ENCODE assay signal across 7 mouse cellular contexts in the genomic region with DNA sequence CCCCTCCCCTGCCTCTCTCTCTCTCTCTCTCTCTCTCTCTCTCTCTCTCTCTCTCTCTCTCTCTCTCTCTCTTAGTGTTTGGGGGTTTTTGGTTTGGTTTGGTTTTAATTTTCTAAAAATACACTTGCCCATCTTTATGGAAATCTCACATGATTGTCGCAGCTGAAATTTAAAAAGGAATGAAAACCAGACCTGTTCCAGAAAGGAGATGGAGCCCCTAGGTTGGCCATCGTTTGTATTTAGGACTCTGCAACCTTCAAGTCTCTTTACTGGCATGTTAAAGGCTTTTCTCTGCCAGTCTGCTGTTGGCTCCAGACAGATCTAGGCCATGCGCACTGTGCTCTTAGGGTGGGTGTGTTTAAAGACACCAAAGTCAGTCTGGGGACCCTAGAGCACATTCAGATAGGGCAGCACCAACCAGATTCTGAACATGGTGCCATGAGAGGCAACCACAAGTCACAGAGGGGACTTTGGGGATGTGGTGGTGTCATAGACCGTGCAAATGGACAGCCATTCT.
DNase-seq lines count a peak whose midpoint lies in the region; ATAC-seq and TF ChIP-seq lines count a peak whose summit lies in the region.

No protein-coding gene starts in this region.

- H3K4me3 ChIP-seq in lung, postnatal 0 days (ENCODE audit: low read depth, low read length) = no peak overlapping the region
- peak overlapping the region; percentile 42 for H3K4me3 ChIP-seq in embryonic facial prominence, embryonic 14.5 days (ENCODE audit: low read depth, low read length)
- peak overlapping the region; percentile 53 for H3K4me3 ChIP-seq in limb, embryonic 10.5 days

- no peak overlapping the region for H3K9ac ChIP-seq in lung, postnatal 0 days (replicated peaks; ENCODE audit: low read depth)
- H3K9ac ChIP-seq in embryonic facial prominence, embryonic 14.5 days (ENCODE audit: low read depth, low read length) = no peak overlapping the region

- H3K36me3 ChIP-seq in lung, postnatal 0 days (ENCODE audit: insufficient read depth, low read length) = no peaks in the 10 kb centered on the region
- no peaks in the 10 kb centered on the region for H3K36me3 ChIP-seq in embryonic facial prominence, embryonic 14.5 days (ENCODE audit: control insufficient read depth, insufficient read depth, low read length)
- no peaks in the 10 kb centered on the region for H3K36me3 ChIP-seq in limb, embryonic 10.5 days

- TF ChIP-seq EP300 in lung, postnatal 0 days (IDR thresholded peaks at IDR 0.05) = no peak

- H3K27me3 ChIP-seq in lung, postnatal 0 days (replicated peaks; ENCODE audit: insufficient read depth, low read length) = peaks cover under 1% of the 10 kb centered on the region; the same call in 1 of the 2 replicates
- H3K27me3 ChIP-seq in embryonic facial prominence, embryonic 14.5 days (replicated peaks; ENCODE audit: control insufficient read depth, insufficient read depth, low read length) = no peaks in the 10 kb centered on the region
- H3K27me3 ChIP-seq in limb, embryonic 10.5 days (ENCODE audit: low read depth, poor library complexity, severe bottlenecking) = no peaks in the 10 kb centered on the region

- no peak for ATAC-seq in lung, postnatal 0 days
- no peak for ATAC-seq in embryonic facial prominence, embryonic 14.5 days (ENCODE audit: low read depth)

- WGBS in lung, postnatal 0 days = 49% methylated on average over 4 of the region's 4 CpGs
- WGBS in embryonic facial prominence, embryonic 14.5 days = 46% methylated on average over 4 of the region's 4 CpGs
- 64% methylated on average over 4 of the region's 4 CpGs for WGBS in limb, embryonic 10.5 days

- no peaks in the 10 kb centered on the region for H3K9me3 ChIP-seq in lung, postnatal 0 days (ENCODE audit: low read length)
- H3K9me3 ChIP-seq in embryonic facial prominence, embryonic 14.5 days (ENCODE audit: control insufficient read depth, low read length) = no peaks in the 10 kb centered on the region
- H3K9me3 ChIP-seq in limb, embryonic 10.5 days (replicated peaks) = no peaks in the 10 kb centered on the region

- no peak for DNase-seq in lung, postnatal 0 days (ENCODE audit: low spot score)
- DNase-seq in lung, postnatal 14 days = no peak
- DNase-seq in embryonic facial prominence, embryonic 14.5 days (ENCODE audit: low spot score) = no peak
- no peak for DNase-seq in limb, embryonic 10.5 days (ENCODE audit: low spot score)
- DNase-seq in left cerebral cortex, adult 9 months (ENCODE audit: low spot score in 2 of 2) = no peak
- no peak for DNase-seq in embryo, embryonic 9.5 days (ENCODE audit: extremely low spot score)
- no peak for DNase-seq in right cerebral cortex, postnatal 14 days

- no peak for TF ChIP-seq CTCF in lung, postnatal 0 days (IDR thresholded peaks at IDR 0.05)

- no peak overlapping the region for H3K27ac ChIP-seq in lung, postnatal 0 days (ENCODE audit: low read length)
- no peak overlapping the region for H3K27ac ChIP-seq in embryonic facial prominence, embryonic 14.5 days (replicated peaks; ENCODE audit: low read depth, low read length)
- no peak overlapping the region for H3K27ac ChIP-seq in limb, embryonic 10.5 days

- H3K4me1 ChIP-seq in lung, postnatal 0 days (ENCODE audit: insufficient read depth, low read depth, low read length) = peaks cover 4% of the 10 kb centered on the region; the same call in 1 of the 2 replicates
- 0 out of 2 replicates have a peak, but pooled peaks cover 5% of the 10 kb centered on the region for H3K4me1 ChIP-seq in embryonic facial prominence, embryonic 14.5 days (ENCODE audit: control insufficient read depth, insufficient read depth, low read length)
- H3K4me1 ChIP-seq in limb, embryonic 10.5 days = peaks cover 13% of the 10 kb centered on the region

- H3K4me2 ChIP-seq in lung, postnatal 0 days (replicated peaks; ENCODE audit: low read depth, low read length) = peak overlapping the region; percentile 59
- H3K4me2 ChIP-seq in embryonic facial prominence, embryonic 14.5 days (ENCODE audit: low read depth, low read length) = peak overlapping the region; percentile 75
